Mouse (Mus musculus): Measurements from ENCODE around the gene Gga1.
"Not testable (repeated sequence)": the region's sequence is repeated elsewhere in the genome, so short reads cannot be mapped to it uniquely, and the experiment has no call there.

The Gga1 gene

DNA sequence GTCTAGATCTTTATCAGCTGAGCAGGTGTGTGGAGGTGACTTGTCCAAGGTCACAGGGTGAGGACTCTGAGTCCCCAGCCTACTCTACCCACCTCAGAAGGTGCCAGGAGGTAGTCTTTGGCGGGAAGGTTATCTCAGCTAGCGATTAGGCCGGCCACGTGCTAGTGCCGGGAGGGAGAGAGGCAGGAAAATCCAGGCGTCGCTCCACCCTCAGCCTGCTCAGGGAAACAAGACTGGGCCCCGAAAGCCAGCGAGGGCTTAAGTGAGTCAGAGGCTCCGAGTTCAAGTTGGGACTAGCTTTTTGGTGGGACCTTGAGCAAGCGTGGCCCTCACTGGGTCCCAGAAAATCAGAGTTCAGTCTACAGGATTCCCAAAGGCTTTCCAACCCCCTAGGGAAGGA is 31.7 kb upstream of the Gga1 start:
- no peak for DNase-seq (ENCODE audit: low read depth, low spot score)

DNA sequence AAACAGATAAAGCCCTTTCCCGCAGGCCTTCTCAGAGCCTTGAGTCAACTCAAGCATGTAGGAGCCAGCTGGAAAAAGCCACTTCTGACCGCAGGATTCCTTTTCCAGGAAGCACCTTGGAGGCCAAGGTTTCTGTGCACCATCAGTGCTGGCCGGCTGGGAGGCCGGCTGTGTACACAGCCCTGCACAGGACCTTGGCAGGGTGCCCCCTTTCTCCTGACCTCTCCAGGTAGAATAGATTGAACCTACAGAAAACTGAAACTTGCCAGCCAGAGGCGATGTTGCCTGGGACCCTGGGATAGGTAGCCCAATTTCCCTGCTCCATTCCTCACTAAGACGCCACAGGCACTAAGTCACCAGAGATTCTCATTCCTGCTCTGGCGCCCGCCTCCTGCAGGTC is 31.1 kb upstream of the Gga1 start:
- no peak for DNase-seq (ENCODE audit: low read depth, low spot score)

DNA sequence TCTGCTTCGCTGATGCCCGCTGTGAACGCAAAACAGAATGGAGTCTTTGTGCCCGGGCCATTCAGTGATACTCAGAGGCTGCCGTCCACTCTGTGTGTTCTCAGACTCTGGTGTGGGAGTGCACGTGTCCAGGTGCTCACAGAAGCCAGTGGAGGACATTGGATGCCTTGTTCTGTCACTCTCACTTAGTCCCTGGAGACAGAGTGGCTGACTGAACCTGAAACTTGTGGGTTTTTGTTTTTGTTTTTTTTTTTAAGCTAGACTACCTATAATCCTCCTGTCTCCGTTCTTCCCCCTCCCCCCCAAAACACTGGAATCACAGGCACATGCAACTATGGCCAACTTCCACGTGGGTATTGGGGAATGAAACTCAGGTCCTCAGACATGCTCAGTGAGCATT is 30.6 kb upstream of the Gga1 start:
- no peak for DNase-seq (ENCODE audit: low read depth, low spot score)

DNA sequence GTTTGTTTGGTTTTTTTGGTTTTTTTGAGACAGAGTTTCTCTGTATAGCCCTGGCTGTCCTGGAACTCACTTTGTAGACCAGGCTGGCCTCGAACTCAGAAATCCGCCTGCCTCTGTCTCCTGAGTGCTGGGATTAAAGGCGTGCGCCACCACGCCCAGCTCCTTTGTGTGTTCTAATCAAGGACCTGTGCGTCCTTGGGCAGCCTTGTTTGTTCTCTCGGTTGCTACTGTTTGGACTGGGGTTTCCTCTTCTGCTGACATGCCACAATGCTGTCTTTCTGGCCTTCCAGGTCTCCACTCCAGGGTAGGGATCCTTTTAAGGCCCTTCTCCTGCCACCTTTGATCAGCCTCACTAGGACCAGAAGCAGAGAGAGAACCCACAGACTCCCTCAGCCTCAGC is 30.2 kb upstream of the Gga1 start:
- not testable (repeated sequence) for DNase-seq (ENCODE audit: low read depth, low spot score)

DNA sequence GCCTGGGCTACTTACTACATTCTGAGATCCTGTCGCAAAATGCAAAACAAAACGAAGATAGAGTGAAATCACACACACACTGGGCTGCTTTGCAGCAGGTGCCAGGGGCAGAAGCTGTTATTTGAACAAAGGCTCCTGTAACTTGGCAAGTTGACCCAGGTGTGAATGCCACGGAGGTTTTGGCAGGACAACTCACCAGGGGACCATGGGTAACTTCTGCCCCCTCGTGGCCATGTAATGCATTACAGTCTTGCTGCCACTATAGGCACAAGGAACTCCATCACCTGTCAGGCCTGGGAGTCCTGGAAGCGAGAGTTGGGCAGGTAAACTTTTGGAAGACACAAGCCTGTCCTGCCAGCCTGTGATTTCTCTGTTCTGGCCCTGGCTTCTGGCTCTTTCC is 28.5 kb upstream of the Gga1 start:
- DNase-seq (ENCODE audit: low read depth, low spot score): peak; percentile 70

DNA sequence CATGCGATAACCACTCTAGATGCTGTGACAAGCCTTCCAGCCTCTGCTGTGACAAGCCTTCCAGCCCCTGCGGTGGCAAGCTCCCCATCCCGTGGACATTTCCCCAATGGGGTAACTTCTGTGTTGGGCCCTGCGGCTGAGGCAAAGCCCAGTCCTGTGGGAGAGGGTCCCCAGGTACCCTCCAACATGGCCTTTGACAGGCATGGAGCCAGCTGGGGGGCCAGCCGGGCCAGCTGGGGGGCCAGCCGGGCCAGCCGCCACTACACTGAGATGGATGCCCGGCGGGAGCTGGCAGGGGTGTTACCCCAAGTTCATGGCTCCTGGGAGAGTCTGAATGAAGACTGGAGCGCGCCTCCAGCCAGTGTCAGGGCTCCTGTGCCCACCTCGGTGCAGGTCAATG is 27.5 kb upstream of the Gga1 start:
- no peak for DNase-seq (ENCODE audit: low read depth, low spot score)

DNA sequence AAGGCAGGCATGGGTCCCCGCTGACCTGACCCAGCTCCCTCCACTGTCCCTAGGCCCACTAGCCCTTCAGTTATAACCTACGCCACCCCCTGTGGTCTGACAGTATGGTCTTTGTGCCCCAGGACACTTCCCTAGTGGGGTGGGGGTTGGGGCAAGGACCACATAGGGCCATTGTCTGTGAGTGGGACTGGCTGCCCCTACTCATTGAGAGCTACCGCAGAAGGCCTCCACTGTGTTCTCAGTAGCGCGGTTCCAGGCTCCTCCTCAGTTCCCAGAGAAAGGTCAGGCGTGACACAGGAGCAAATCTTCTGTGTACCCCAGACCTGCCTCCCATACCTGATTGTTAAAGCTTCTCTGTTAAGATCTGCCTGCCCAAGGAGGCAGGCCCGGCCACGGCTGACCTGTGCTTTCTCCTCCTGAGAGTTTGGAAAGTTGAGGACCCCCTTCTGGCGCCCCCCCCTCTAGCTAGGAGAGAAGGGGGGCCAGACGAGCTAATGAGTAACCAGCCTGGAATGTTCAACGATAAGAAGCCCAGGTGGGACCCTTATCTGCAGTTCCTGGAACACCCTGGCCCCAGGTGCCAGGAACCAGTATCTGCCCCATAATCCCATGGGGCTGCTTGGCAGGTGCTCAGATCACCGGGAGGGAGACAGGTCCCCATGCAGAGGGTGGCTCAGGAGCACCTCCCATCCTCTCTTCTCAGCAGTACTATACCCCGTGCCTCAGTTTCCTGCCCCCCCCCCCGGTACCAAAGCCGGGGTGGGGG is 26.7 kb upstream of the Gga1 start:
- no peak for DNase-seq (ENCODE audit: low read depth, low spot score)

DNA sequence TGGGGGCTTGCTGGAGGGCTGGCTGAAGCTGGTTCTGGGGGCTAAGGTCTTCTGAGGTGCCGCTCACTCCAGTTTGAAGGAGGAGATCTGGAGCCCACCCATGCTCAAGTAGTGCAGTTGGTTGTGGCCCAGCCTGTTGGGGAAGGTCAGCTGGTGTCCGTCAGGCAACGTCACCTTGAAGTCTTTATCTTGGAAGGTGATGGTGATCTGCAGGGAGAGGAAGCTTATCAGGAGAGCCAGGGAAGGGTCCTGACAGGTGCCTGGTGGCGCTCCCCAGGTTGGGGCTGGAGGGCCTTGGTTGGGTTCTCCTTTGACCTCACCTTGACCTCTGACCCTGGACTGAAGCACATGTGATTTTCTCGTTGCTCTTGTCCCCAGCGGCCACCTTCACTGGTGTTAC is 26.0 kb upstream of the Gga1 start:
- DNase-seq (ENCODE audit: low read depth, low spot score): no peak

DNA sequence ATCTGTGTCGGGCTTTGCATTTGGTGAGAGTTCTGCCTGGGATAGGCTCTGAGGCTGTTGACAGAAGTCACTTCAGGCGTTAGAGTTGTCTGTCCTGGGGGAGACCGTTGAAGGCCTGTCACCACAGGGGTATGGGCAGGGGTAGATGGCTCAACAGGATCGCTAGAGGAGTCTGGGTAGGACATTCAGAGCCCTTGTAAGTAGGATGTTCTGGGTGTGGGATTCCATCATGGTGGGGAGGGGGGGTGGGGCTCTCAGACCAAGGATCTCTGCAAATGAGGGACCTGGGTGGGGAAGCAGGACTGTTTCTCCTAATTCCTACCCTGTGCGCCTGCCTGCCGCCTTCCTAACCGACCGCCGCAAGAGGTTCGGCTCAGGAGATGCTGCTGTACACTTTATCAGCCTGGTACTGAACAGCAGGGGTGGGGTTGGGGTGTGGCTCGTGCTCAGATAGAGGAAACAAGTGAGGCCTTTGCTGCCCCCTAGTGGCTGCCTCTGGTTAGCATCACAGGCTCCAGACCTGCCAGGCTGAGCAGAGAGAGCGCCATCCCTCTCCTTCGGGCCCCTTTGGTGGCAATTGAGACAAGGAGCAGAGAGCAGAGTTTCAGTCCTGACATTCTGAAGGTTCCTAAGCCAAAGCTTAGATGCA is 25.4 kb upstream of the Gga1 start:
- peak; percentile 79 for DNase-seq (ENCODE audit: low read depth, low spot score)

DNA sequence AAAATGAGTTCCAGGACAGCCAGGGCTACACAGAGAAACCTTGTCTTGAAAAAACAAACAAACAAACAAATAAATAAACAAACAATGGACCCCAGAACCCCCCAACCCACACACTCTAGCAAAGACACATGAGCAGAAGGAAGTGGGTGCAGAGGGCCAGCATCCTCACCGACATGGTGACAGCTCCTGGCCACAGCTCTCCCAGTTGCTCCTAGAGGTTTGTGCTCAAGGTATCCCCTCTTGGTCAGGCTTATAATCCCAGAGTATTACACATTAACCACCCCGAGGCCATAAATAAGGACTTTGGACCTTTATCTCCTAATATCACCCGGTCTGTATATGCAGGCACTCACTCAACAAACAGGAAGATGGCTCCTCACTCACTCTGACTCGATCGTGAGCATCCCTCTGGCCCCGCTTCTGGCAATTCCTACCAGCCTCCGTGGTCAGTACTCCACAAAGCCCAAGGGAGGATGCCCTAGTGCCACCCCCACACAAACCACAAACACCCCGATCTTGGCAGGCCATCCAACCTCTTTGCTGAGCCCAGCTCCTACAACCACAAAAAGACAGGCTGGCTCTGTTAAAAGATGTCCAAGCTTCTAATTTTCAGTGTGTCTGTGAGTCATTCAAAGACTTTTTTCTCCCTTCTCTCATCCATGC is 21.6 kb upstream of the Gga1 start, which contains the start of gene Lgals2:
Gene Lgals2, minus strand, starts transcription at position 227 of the 663 bp plus-strand sequence.
- no peak for DNase-seq (ENCODE audit: low read depth, low spot score)

DNA sequence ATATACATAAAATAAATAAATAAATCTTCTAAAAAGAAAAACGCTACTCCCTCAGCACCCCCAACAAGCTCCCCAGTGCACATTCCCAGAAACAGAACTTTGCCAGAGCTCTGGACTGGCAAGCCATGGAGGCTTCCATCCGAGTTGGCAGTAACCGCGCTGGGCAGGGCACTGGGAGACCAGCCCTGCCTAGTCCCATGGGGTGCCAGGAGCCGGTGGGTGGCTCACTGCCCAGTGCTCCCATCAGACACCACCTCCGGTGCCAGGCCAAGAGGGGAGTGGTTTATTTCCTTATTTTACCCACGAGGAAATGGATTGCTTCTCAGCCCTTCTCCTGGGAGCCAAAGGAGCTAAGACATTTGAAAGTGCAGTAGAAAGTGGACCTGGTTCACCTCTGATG is 20.0 kb upstream of the Gga1 start:
- peak; percentile 74 for DNase-seq (ENCODE audit: low read depth, low spot score)

DNA sequence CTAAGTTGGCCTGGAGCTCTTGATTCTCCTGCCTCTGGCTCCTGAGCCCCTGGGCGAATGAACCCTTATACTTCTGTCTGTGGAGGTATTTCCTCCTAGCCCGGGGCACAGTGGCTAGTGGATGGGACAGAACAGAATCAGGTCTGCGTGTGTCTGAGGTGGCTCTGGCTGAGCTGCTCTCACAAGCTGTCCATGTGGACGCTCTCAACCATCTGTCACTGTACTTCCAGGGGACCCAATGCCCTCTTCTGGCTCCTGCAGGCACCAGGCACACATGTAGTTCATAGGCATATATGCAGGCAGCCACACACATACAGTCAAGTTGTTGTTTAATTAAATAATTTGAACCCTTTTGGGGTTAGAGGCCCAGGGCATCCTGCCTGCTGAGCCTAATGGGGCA is 17.7 kb upstream of the Gga1 start:
- DNase-seq (ENCODE audit: low read depth, low spot score): no peak

DNA sequence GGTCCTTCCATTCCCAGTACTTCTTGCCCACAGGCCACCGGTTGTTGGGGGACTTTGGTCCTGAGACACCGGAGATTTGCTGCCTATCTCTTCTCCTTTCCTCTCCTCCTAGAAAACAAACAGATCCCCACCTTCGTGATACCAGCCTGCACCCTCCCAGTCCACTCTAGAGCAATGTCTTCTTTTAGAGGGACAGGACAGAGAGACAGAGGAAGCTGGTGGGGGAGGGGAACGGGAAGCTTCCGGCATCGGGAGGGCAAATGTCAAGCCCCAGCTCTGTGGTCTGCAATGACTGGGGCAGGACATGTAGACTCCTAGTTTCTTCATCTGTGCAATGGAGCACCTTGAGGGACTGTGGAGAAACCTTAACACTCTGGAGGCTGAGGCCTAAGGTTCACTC is 17.3 kb upstream of the Gga1 start:
- no peak for DNase-seq (ENCODE audit: low read depth, low spot score)

DNA sequence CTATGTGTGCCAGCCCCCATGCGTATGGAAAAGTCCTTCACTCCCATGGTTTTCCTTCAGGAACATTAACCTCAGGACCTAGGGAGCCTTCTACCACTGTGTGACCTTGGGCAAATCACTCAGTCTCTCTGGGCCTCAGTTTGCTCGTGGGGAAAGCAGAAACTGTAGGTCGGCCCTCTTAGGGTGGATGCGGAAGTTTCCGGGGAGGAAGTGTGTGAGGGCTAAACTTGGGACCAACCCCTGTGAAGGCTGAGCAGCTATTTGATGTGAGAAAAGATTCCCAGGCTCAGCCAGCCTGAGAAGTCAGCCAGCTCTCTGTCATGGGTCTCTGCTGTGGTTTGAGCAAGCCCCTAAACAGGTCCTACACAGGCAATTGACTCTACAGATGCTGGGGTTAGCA is 14.7 kb upstream of the Gga1 start:
- no peak for DNase-seq (ENCODE audit: low read depth, low spot score)

DNA sequence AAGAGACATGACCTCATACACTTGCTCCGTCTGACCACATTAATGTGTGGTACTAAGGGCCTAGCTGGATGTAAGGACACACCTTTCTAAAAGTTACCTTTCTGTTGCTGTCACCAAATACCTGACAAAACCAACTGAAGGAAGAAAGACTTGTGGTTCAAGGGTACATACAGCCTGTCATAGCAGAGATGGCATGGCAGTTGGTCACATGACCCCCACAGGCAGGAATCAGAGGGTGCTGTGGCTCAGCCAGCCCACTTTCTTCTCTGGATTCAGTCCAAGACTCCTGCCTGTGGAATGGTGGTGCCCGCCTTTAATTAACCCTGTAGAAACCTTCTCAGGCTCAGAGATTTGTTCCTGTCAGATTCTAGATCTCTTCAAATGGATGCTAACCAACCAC is 13.8 kb upstream of the Gga1 start:
- DNase-seq (ENCODE audit: low read depth, low spot score): no peak

DNA sequence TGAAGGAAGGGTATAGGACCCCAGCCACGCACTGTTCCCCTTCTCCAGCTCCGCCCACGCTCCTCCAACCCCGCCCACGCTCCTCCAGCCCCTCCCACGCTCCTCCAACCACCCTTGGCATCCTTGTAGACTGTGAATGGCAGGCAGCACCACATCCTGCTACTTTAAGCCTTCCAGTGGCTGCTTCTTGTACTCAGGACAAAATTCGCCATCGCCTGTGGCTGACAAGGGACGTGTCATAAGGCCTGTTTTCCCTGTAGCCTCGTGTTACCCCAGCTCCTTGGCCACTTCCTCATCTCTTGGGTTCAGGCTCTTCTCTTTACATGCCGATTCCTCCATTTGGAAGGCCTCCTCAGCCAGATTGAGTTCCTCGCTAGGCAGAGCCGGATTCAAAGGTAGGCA is 13.1 kb upstream of the Gga1 start:
- no peak for DNase-seq (ENCODE audit: low read depth, low spot score)

DNA sequence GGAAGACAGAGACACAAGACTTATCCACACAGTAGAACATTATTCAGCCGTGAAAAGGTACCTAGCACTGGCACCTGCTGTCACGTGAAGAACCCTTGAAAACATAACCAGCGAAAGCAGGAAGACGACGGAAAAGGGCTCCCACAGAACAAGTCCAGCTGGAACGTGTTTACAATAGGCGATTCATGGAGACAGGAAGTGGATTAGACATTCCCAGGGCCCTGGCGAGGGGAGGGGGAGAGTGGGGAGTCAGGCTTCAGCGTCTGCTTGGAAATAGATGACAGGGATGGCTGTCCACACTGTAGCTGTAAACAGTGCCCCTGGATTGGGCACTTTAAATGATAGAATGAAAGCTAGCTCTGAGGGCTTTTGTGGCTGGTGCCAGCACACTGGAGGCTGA is 8.6 kb upstream of the Gga1 start:
- no peak for DNase-seq (ENCODE audit: low read depth, low spot score)

DNA sequence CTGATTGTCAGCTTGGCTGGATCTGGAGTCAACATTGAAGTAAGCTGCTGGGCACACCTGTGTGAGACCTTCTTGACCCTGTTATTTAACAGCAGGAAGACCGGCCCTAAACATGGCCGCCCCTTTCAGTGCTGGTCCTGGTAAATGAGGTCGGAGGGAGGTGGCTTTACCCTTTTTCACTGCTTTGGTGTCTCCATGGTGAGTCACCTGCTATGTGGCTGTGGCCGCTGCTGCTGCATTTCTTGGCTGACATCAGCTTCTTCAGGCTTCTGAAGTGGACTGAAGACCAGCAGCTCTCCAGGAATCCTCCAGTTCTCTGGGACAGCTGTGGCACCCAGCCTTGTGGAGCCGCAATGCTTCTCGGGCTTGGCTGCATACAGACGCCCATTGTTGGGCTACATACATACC is 8.2 kb upstream of the Gga1 start:
- no peak for DNase-seq (ENCODE audit: low read depth, low spot score)

DNA sequence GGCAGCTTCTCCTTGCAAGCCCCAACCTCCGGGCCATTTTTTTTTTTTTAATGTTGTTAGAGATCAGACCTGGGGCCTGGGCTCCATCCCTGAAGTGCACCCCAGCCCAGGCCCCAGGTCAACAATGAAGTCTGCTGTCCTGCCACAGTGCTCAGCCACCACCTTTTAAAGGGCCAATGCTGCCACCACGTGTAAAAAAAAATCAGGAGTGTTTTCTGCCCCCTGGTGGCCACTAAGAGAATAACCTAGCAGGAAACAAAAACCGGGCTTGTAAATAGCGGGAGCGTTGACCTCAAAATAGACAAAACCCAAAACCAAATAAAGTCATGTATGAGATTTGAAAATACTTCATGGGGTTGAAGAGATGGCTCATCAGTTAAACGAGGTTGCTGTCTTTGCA is 7.2 kb upstream of the Gga1 start:
- DNase-seq (ENCODE audit: low read depth, low spot score): peak; percentile 56

DNA sequence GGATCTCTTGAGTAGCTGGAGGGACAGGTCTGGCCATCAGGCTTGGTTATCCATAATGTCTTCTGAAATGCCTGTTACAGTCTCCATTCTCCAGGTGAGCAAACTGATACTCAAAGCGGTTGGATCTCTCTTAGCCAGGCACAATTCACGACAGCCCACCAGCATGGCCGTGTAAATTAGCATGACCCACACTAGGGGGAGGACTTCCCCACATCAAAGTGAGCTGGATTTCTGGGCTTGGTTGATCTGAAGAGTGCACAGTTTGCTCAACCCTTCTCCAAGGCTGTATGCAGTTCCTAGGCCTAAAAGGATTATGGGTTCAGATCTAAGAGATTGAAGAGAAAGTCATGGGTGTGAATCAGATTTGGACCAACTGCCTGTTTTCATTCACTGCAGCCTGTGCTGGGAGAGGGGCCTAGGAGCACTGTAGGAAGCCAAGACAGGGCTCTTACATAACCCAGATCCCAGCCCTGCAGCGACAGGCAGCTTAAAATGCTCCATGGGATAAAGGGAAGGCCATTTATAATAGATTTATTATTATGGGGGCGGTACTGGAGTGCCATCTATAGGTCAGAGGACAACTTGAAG is 4.9 kb upstream of the Gga1 start:
- no peak for DNase-seq (ENCODE audit: low read depth, low spot score)

DNA sequence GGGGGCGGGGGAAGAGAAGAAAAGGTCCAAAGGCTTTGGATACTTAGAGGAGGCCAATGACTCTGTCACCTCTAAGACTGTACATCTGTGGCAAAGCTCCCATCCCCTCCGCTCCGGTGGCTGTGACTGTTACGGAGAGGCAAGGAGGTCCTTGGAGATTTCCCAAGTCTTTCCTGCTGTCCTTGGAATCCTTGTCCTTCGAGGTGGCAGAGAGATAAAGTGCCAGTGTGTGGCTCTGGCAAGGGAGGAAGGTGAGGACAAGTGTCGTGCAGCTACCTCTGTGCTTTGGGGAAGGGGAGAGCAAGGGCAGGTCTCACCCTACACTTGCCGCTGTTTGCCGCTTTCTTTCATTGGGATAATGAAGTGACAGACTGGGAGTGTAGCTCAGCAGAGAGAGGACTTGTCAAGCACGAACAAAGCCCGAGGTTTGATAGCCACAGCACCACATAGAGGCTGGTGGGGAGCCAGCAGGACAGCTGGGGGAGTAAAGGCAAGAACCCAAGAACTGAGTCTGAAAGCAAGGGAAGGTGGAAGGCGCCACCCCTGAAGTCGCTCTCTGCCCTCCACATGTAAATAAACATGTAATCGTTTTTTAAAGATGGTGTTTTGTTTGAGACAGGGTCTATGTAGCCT is 3.1 kb upstream of the Gga1 start:
- DNase-seq (ENCODE audit: low read depth, low spot score): no peak

DNA sequence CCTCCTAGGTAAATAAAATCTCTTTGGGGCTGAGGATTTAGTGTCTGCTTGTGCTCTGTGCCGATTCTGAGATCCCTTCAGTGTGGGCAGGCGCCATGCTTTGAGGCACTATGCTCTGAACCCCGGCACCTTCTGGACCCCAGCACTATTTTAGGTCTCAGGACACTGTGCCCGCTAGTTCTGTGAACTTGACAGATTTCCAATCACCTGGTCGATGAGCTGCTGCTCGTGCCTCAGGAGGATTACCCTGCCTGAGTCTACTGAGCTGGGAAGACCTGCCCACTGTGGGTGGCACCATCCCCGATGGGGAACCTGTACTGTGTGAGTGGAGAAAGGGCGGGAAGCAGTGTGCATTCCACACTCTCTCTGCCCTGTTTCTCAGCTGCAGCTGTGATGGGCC is 2.0 kb upstream of the Gga1 start:
- no peak for DNase-seq (ENCODE audit: low read depth, low spot score)
